Mouse (Mus musculus): ENCODE results near the gene Taf4.

GRCm38 (mm10) chr2:179984830-179985229 lies 8.4 kb upstream of the Taf4 start:
- TF ChIP-seq POLR2A (IDR thresholded peaks at IDR 0.05; ENCODE audit: low read depth, low read length) (no peak), CTCF (IDR thresholded peaks at IDR 0.05; ENCODE audit: extremely low read depth, insufficient read depth, insufficient read length, insufficient replicate concordance) (no peak)

Data from spleen, adult 2 months (tissue).